Mouse (Mus musculus): ENCODE results near the gene Tac1. TPM values are rescaled to one million over a fixed set of nuclear protein-coding genes. Genes with fewer than 3 reads are reported as not detected.
"Not testable (repeated sequence)": the region's sequence is repeated elsewhere in the genome, so short reads cannot be mapped to it uniquely, and the experiment has no call there.

Tac1 gene
- 0.15 and 0.32 TPM in 2 replicates for polyA plus RNA-seq (2012; rRNA removed)

DNA sequence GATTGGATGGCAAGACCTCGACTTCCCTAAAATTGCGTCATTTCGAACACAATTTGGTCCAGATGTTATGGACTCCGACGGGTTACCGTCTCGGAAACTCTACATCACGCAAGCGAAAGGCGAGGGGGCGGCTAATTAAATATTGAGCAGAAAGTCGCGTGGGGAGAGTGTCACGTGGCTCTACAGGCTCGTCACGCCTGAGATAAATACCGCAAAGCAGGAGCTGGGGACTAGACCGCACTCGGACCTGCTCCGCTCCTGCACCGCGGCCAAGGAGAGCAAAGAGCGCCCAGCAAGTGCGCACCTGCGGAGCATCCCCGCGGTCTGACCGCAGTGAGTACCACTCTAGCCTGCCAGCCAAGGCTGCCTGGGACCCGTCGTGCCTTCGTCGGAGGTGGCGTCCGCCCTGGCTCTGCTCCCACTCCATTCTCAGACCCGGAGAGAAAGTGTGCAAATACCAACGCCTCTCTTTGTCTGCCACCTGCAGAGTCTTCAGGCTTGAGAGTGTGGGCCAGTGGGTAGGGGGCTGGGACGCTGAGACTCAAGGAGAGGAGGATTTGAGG, at the start of gene Tac1:
TSS of gene Tac1 (plus strand) at position 51 of the 563 bp plus-strand sequence.
- DNase-seq (ENCODE audit: low read depth) = no peak

DNA sequence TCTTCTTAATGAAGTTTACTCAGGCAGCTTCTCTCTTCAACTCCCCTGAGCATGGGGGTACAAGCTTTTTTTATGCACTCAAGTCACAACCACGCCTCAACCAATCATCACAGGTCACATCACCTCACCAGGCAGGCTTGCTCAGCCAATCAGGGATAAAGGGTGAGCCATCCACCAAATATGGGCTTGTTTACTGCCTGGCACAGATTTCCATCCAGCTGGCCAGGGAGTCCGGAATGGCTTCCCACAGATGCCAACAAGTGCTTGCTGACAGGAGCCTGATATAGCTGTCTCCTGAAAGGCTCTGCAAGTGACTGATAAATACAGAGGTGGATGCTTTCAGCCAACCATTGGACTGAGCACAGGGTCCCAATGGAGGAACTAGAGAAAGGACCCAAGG, 11.2 kb upstream of the Tac1 start:
- DNase-seq (ENCODE audit: low read depth) = not testable (repeated sequence)

DNA sequence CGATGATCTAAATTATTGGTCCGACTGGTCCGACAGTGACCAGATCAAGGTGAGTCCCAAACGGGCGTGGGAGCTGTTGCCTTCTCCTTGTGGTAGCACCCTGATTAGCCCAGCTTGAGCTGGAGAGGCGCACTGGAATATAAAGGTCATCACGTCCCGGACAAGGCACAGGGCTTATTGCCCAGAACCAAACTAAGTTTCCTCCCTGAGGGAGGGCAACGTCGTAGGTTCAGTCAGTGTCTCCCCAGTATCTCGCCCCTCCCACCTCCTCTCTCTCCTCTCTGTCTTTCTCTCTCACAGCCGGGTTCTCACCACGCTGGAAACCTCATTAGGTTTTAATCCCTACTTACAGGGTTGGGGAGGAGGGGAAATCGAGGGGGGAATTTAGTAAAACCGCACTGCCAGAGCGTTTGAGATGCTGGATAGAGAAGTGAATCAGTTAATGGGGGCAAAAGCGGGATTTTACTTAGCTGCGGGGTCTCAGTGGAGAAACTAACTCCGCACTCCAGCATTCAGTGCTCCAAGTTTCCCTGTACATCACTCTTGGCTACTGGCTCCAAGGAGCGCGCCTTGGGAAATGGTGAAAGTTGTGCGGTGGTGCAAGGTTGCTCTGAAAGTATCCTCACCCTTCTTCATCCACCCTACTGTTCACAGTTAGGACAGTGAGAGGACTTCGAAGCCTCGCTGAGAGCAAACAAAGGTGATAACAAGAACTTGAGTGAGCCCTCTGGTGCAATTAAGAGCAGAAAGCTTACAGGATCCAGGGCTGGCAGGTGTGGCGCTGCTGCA, 1.2 kb downstream of the Tac1 start:
- DNase-seq (ENCODE audit: low read depth) = no peak

DNA sequence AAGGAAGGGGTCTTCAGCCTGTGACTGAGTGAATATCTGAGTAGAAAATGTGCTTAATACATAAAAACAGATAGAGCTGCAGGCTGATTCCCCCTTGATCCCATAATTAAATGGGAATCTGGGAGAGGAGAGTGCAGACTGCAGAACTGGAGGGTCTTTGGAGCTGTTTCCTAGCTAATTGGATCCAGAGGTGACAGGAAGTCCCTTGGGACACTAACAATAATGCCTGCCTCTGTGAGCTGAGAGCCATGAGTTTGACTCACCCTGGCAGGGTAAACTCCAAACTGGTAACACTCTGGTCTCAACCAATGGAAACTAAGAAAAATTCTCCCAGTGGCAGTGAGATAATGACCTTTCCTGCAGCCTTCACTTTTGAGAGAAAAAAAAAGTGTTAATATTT, 3.5 kb downstream of the Tac1 start:
- no peak for DNase-seq (ENCODE audit: low read depth)

DNA sequence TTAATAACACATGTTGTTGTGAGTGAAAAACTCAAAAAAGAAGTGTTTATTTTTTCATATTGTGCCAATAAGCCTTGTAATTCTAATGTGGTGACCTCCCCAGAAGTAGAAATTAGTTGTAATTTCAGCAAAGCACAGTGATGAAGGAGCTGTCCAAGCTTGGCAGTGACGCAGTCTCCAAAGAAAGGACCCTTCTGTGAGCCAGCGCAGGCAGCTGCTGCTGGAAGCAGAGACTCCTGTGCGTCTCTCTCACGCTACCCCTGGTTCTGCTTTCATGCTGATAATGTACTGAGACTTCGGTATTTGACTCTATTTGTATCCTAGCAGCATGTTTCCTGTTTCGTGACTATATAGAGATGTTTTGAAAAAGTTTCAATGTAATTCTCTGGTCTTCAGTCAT, 7.8 kb downstream of the Tac1 start:
- DNase-seq (ENCODE audit: low read depth) = no peak

DNA sequence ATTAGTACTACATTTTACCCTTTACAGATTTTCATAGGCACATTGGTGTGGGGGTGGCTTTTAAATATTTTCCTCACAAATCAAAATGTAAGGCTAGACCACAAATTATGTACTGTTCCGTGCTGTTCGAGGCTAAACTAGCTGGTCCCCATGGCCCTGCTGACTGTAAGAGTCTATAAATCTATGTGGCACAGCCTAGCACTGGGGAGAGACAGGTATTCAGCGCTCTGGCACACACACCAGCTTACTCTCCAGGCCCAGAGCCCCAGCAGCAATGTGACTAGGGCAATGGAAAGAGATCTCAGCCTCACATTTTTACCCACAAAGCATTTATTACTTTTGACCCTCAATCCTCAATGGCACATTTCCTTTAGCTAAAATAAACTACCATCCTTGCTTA, 9.9 kb downstream of the Tac1 start:
- DNase-seq (ENCODE audit: low read depth) = no peak

DNA sequence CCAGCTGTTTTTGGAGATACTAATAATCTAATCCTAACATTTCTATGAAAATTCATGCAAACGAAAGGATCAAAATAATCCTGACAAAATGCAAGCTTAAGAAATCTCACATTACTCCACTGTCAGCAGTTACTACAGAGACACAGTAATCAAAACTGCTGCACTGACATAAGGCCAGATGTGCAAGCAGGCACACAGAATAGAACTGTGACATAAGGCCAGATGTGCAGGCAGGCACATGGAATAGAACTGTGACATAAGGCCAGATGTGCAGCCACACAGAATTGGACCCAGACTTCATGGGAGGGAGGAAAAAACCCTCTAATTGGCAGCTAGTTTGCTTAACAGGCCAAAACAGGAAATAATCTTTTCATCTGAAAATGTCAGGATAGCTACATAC, 16.5 kb downstream of the Tac1 start:
- DNase-seq (ENCODE audit: low read depth) = no peak

DNA sequence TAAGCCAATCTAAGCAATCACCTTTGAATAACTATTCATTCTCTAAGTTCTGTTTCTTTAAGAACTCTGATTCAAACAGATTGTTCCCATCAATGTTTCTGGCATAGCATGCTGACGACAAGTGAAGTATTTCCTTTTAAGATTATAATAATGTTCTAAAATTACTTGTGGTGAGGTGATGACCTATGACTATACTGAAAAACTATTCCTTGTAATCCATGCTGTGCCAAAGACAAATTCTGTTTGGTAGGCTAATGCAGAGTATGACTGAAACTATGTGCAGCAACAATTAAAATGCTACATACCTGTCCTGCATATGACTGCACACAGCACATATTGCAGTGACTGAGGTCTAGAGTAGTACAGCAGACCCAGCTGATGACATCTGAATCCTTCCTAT, 23.4 kb downstream of the Tac1 start:
- no peak for DNase-seq (ENCODE audit: low read depth)

DNA sequence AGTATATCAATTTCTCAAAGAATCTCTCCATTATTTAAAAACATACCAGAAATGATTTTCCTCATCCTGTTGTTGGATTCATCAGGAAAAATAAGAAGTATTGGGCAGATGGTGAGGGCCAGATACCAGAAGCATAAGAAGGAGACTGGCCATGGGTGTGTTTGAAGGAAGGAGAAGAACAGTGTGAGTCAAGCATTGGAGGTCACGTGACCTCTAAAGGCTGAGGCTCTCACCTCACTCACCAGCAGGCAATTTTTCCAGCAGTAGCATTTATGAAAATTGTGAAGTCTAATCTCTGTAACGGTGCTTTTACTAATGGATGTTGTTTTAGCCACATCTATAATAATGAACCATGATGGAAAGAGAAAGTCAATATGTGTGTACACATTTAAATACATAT, 39.8 kb downstream of the Tac1 start:
- DNase-seq (ENCODE audit: low read depth) = no peak

DNA sequence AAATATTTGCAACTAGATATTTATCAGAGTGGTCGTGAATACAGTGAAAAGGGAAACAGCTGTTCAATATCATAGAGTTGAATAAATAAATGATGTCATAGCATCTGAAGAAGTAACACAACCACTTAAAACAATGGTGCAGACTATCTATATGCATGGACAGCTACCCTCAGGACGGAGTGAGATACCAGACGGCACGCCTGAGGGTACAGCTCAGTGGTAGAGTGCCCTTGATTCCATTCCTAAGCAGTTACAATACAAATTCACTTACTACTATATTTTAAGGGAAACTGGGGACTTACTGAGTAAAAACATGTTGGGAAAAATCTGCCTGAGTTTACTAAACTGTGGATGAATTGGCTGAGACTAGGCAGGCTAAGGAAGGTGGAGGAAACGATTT, 43.7 kb downstream of the Tac1 start:
- DNase-seq (ENCODE audit: low read depth) = no peak

DNA sequence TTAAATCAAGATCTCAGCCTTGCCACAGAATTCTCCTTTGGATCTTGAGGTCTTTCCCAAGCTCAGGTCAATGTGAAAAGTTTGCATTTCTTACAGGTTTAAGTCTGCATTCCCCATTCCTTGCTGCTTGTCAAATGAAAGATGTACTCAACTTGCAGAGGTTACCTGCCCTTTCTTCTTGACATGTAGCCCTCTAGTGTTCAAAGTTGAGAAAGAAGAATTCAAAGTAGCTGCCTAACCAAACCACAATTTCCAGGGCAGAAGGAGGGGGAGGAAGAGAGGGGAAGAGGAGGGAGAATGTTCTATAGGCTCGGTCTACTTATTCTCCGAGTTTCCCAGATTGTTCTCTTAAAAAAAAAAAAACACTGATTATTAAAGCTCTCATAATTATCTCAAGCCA, 45.5 kb downstream of the Tac1 start:
- DNase-seq (ENCODE audit: low read depth) = no peak

DNA sequence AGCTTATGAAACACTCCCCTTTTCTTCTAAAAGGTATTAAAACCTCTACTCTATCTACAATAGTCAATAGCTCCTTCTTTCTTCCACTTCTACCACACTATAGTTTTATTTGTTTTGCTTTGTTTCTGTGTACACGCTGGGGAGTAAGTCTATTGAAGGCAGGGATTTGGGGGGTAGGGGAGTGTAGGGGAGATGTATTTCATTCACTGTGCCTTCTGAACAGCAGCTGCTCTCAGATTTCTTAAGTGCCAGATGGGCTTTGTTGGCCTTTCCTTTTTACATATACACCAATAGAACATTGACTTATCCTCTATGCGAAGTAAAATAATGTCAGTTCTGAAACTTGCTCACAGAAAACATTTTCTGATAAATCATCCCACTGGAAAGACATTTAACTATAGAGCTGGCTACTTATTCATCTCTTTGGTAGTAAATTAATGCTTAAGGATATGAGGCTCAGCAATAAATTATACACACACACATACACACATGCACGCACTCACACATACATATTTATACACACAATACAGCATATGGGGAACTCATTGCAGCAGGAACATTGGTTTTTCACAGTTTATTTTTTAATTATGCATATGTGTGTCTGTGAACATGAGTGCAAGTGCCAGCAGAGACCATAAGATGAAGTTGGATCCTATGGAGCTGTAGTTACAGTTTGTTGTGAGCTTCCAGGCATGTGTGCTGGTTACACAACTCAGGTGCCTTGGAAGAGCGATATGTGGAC, 46.8 kb downstream of the Tac1 start:
- DNase-seq (ENCODE audit: low read depth) = no peak

DNA sequence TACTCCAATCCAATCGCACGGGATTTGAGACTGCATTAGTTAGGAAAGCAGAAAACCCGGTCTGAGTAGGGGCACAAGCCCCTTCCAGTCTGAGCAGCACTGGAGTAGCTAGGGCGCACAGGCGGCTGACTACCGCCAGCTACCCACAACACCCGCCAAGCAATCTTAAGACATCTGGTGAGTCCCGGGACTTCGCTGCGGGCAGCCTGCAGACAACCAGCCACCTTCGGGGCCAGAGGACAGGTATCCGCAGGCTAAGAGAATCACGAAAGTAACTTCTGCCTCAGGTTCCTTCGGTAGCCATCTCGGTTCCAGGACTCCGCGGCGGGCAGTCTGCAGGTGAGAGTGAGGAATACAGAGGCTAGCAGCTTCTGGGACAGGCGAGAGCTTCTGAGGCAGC, 59.0 kb downstream of the Tac1 start:
- DNase-seq (ENCODE audit: low read depth) = not testable (repeated sequence)

Other genes with a start within 250 kb of the Tac1 start
- gene Asns, start 138.4 kb downstream of the Tac1 start, polyA plus RNA-seq (2012; rRNA removed) = 32.4 and 35.5 TPM in 2 replicates

All from gonadal fat pad, adult 2 months (tissue).